Mouse (Mus musculus): ENCODE measurements around the gene Agmo.

DNA sequence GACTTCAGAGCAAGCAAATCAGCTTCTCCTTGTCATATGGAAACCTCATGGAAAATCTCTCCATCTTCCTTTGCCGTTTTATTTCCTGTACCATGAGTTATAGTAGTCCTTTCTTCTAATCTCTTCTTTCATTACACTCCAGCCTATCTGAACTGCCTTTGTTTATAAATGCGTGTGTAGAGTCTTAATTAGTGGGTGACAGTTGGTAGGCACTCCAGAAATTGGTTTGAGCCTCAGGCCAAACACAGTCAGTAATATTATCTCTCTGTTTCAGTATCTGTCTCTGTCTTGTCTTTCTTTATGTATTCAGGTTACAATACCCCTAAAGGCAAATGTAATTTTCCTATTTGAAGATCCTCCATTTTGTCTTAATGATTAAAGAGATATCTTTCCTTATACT is 208.2 kb downstream of the Agmo start:
- TF ChIP-seq CTCF (IDR thresholded peaks at IDR 0.05; ENCODE audit: control insufficient read depth, insufficient read depth, insufficient read length) = no peak
- no peak for TF ChIP-seq MYOG (IDR thresholded peaks at IDR 0.05; ENCODE audit: control insufficient read depth, extremely low read depth, insufficient read length)
- TF ChIP-seq CEBPB (IDR thresholded peaks at IDR 0.05; ENCODE audit: low read depth) = no peak
- no peak for TF ChIP-seq USF1 (IDR thresholded peaks at IDR 0.05; ENCODE audit: low read depth)
- no peak for TF ChIP-seq FOSL1 (IDR thresholded peaks at IDR 0.05; ENCODE audit: insufficient read depth, low read length, poor library complexity, severe bottlenecking)
- no peak for TF ChIP-seq MAX (IDR thresholded peaks at IDR 0.05)
